Mouse (Mus musculus) adrenal gland, adult 2 months (tissue): ENCODE measurements at regions not wholly inside any gene's neighbourhood (a gene's known extent, or its start where the extent isn't known, plus 50 kb on each side); places are given as distances from the start of the nearest gene placed in this dataset.

Source experiments
- DNase-seq: peaks from one replicate; pipeline ENCODE4 v3.0.0; 2021

- no peak for DNase-seq
These were observed 55.0 kb upstream of the Uqcrfs1 start for GRCm38 (mm10) chr13:30600194-30600593.

- DNase-seq, result no peak
These were observed 55.7 kb upstream of the Uqcrfs1 start for GRCm38 (mm10) chr13:30600625-30601407.

GRCm38 (mm10) chr13:30603936-30604335 is 55.9 kb upstream of the Dusp22 start:
- DNase-seq, result peak; percentile 11

- no peak for DNase-seq
These were observed 52.5 kb upstream of the Dusp22 start for GRCm38 (mm10) chr13:30607343-30607742.

- no peak for DNase-seq
These were observed 51.9 kb upstream of the Dusp22 start for GRCm38 (mm10) chr13:30607881-30608280.

- DNase-seq, result no peak
These were observed 50.0 kb upstream of the Dusp22 start for GRCm38 (mm10) chr13:30609784-30610183.
